Mouse (Mus musculus): ENCODE measurements around the gene Gbf1.

DNA sequence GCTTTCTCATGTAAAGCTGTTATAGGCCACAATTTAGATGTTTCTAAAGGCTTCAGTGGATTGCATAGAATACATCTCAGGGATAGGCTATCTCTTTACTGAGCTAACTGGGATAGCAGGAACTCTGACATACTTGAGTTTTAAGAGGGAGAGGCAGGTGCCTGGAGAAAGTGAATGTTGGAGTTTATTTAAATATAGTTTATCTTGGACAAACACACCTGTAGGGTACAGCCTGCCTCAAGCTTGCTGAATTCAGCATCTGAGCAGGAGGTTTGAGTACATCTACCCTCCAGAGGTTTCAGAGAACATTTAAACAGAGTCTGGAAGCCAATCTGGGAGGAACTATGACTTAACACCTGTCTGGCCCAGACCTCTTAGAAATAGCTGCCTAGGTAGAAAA, 22.9 kb downstream of the Gbf1 start:
- TF ChIP-seq POLR2A (IDR thresholded peaks at IDR 0.05; ENCODE audit: insufficient read depth, low read length) = no peak
- no peak for TF ChIP-seq EP300 (IDR thresholded peaks at IDR 0.05; ENCODE audit: insufficient read depth, low read depth, low read length)

Data from ES-Bruce4 (cell line).